Mouse (Mus musculus) urinary bladder, adult 18-20 months (tissue): ENCODE measurements around the gene Unc119b.
"Not testable (repeated sequence)": the region's sequence is repeated elsewhere in the genome, so short reads cannot be mapped to it uniquely, and the experiment has no call there.

Experiments used
- DNase-seq, 2 experiments: peaks; one replicate each; pipeline ENCODE4 v3.0.0; 2022; ENCODE audit warnings: low spot score in 2 of 2, mixed read lengths in 2 of 2

Unc119b gene

DNA sequence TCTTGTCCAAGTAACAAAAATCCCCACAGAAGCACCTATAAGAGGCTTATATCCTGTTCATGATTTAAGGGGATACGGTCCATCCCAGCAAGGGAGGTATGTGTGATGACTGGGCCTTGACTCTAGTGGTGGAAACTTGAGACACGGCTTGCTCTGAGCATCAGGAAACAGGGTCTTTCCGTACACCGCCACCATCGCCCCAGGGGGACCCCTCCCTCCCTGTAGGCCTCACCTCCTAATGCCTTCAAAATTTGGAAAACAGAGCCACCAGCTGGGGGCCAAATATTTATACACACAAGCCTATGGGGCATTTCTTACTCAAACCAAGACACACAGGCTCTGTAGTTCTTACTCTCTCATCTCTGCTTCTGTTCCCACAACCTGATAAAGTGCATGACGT lies 43.0 kb downstream of the Unc119b start:
- no peak for DNase-seq

DNA sequence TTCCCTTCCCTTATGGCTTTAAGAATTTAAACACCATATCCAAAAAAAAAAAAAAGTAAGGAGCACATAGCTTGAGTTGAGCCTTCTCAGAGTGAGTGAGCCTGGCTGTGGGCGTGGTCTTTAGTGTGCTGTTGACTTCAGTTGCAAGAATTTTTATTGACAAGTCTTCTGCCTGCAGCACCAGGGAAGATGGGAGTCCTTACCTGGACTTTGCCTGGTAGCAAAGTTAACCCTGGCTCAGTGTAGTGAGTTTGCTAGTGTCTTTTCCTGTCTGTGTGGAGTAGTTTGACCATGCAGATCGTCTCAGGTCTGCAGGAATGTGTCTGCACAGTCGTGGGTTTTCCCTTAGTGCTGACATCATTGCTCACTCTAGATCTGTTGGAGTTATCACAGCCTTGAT lies 43.8 kb downstream of the Unc119b start:
- DNase-seq = no peak

DNA sequence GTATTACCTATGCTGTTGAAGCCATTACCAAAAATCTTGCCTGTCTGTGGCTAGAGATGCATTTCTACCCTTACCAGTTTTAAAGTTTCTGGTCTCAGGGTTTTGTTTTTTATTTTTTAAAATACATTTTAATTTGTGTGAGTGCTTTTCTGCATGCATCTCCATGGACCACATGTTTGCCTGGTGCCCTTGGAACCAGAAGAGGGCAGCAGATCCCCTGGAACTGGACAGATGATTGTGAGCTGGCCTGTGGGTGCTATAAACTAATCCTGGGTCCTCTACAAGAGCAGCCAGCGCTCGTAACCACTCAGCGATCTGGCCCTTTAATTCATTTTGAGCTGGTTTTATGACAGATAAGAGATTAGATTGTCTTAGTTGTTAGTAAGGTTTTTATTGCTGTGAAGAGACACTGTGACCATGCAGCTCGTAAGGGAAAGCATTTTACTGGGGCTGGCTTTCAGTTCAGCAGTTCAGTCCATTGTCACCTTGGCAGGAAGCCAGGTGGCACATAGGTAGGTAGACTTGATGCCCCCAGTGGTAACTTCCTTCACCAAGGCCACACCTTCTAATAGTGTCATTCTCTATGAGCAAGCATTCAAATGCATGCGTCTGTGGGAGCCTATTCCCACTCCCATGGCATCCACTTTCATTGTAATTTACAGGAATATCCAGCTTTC lies 45.0 kb downstream of the Unc119b start:
- no peak for DNase-seq

DNA sequence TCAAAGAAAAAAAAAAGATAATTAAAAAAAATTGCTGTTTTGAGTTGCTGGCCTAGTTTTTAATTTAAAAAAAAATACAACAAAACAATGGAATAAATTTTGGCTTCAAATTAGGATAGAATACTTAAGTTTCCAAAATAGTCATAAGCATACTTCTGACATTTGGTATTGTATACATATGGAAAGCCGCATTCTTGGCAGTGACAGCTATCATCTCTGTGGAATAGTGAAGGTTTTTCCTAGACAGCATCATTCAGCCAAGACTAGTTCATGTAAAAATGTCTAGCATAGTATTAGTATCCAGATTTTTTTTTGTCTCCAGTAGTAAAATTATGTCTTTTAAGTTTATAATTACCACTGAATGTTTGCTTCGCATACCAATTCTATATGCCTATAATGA lies 49.1 kb downstream of the Unc119b start:
- DNase-seq = no peak

DNA sequence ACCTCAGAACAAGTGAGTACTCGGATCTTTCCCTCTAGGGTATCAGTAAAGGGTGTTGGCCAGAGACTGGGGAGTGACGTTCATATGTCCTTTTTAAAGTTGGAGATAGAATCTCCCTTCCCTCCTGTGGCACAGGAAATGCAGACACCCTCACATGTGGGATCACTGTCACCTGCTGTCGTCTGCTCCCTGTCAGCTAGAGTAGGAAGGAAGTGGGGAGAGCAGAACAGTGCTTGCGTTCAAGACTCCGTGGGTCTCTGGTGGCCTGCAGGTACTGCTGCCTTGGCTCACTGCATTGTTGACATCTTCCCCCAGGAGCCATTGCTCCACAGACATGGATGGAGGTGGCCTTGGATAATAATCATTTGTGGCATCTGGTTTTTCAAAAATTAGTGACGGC lies 51.3 kb downstream of the Unc119b start:
- DNase-seq = no peak

DNA sequence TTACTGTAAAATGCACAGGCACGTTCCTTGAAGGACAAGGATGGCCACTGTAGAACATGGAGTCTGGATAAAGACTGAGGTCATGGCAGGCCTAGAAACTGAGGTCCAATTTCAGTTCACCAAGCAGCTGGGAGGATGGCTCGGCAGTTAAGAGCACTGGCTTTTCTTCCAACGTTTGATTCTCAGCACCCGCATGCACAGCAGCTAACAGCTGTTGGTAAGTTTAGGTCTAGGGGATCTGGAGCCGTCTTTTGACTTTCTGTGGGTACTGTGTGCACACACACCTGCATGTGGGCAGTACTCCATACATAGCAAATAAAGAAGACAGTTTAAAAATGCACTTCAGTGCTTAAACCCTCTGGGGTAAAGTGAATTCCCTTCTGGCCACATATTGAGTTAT lies 53.1 kb downstream of the Unc119b start:
- no peak for DNase-seq

DNA sequence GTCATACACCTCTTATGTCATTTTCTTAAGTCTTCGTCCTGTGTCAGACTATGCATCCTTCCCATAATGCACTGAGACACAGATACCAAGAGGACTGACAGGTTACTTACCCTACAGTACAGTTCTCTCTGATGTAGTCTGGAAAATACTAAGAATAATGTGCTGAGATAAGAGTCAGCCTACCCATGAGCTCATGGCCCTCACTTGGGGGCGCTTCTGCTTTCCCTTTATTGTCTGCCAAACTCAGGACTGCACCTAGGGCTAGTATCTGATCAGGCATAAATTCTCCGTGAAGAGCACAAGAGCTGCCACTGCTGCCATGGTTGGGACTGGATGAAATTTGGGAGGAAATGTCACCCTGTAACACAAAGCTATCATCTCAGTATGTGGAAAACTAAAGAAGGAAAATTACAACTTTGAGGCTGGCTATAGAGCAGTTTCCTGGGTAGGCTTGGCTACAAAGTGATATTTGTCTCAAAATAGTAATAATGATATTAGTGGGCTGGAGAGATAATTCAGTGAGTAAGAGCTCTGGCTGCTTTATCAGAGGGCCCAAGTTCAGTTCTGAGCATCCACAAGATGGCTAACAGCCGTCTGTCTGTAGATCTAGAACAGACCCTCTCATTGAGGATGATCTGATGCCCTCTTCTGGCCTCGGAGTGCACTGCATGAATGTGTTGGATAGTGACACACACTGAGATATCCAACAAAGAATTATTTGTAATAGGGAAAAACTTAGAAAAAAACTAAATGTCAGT lies 58.5 kb downstream of the Unc119b start:
- peak in 1 of 2 experiments; percentile 47 for DNase-seq

DNA sequence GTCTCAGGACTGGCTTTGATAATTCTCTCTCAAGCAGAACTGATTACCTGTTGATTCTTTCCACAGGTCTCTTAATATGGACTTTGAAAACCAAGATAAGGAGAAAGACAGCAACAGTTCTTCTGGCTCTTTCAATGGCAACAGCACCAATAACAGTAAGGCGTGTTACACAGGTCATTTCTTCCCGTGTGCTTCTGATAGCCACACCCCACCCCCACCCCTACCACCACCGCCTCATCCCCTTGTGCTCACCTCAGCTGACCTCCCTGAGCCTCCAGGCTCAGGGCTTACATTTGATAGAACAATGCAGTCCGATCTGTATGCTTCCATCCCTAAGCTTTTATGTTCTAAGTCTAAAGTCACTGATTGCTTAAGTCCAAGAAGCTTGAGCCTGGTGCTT lies 60.0 kb downstream of the Unc119b start:
- DNase-seq = no peak

DNA sequence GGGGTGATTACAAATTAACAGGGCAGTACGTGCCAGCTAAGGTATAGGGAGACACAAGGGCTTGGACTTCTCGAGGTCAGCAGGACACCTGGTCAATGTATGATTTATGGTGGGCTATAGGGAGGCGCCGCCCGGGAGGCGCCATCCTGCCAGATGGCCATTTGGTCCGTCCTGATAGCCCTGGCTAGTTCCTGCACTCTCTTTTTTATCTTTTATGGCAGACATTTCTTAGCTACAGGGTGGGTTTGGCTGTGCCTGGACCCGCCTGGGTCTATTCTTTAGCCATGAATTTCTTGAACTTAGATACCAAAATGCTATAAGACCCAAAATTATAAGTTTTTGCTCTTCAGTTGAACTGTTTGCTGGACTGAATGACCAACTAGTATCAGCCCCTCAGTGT lies 61.5 kb downstream of the Unc119b start:
- not testable (repeated sequence) for DNase-seq
